Mouse (Mus musculus): Measurements from ENCODE around the gene Speer3. TPM values are rescaled to one million over a fixed set of nuclear protein-coding genes. Genes with fewer than 3 reads are reported as not detected.
"Not testable (repeated sequence)": the region's sequence is repeated elsewhere in the genome, so short reads cannot be mapped to it uniquely, and the experiment has no call there.

Speer3 gene
- polyA plus RNA-seq (2012; rRNA removed): not detected in 2 replicates

GRCm38 (mm10) chr5:13791319-13791718 is at the start of gene Speer3:
Gene Speer3 (plus strand): TSS chr5:13791619.
- H3K27ac ChIP-seq (ENCODE audit: insufficient read depth, low read length): no peak within 1 kb of the TSS
- TF ChIP-seq POLR2A (IDR thresholded peaks at IDR 0.05; ENCODE audit: borderline replicate concordance, insufficient read depth, low read length) (no peak), CTCF (IDR thresholded peaks at IDR 0.05; ENCODE audit: borderline replicate concordance, insufficient read depth, low read depth, low read length) (no peak)
- no peak within 1 kb of the TSS for H3K4me3 ChIP-seq (replicated peaks; ENCODE audit: insufficient read depth, low read depth, low read length)
- no peaks in the 10 kb centered on the region for H3K27me3 ChIP-seq (ENCODE audit: control insufficient read depth, insufficient read depth, low read length)
- no peak for DNase-seq
- WGBS: 74% methylated on average over 1 of the region's 1 CpGs
- no peaks in the 10 kb centered on the region for H3K4me1 ChIP-seq (ENCODE audit: control insufficient read depth, insufficient read depth, low read length)

DNA sequence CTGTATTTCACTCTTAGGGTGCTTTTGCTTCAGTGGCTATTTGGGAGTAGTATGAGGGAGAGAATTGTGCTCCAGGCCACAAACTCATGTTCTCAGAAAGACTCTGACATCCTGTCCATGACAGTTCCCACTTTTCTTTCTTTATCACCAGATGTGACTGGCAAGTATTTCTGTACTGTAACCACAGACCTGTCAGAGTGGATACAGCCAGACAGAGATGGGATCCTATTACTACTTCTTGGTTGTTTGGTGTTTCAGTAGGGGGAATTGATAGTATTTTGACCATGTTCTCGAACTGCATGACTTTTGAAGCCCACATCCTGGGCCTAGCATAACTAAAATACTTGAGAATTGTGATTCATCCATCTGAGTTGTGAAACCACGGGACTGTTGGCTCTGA is 19.1 kb downstream of the Speer3 start:
- DNase-seq; H3K27me3 ChIP-seq (ENCODE audit: control insufficient read depth, insufficient read depth, low read length); H3K4me3 ChIP-seq (replicated peaks; ENCODE audit: insufficient read depth, low read depth, low read length); H3K27ac ChIP-seq (ENCODE audit: insufficient read depth, low read length); H3K4me1 ChIP-seq (ENCODE audit: control insufficient read depth, insufficient read depth, low read length): not testable (repeated sequence)
- 46% methylated on average over 2 of the region's 2 CpGs for WGBS

GRCm38 (mm10) chr5:13825108-13825507 is 33.7 kb downstream of the Speer3 start:
- Histone ChIP-seq H3K27ac (ENCODE audit: insufficient read depth, low read length) (no peak overlapping the region), H3K27me3 (ENCODE audit: control insufficient read depth, insufficient read depth, low read length) (no peaks in the 10 kb centered on the region), H3K4me3 (replicated peaks; ENCODE audit: insufficient read depth, low read depth, low read length) (no peak overlapping the region), H3K4me1 (ENCODE audit: control insufficient read depth, insufficient read depth, low read length) (no peaks in the 10 kb centered on the region)
- TF ChIP-seq CTCF (IDR thresholded peaks at IDR 0.05; ENCODE audit: borderline replicate concordance, insufficient read depth, low read depth, low read length) (no peak), POLR2A (IDR thresholded peaks at IDR 0.05; ENCODE audit: borderline replicate concordance, insufficient read depth, low read length) (no peak)
- no peak for DNase-seq

- Histone ChIP-seq H3K4me3 (replicated peaks; ENCODE audit: insufficient read depth, low read depth, low read length) (no peak overlapping the region), H3K4me1 (ENCODE audit: control insufficient read depth, insufficient read depth, low read length) (no peaks in the 10 kb centered on the region), H3K27me3 (ENCODE audit: control insufficient read depth, insufficient read depth, low read length) (no peaks in the 10 kb centered on the region), H3K27ac (ENCODE audit: insufficient read depth, low read length) (no peak overlapping the region)
- TF ChIP-seq POLR2A (IDR thresholded peaks at IDR 0.05; ENCODE audit: borderline replicate concordance, insufficient read depth, low read length) (no peak), CTCF (IDR thresholded peaks at IDR 0.05; ENCODE audit: borderline replicate concordance, insufficient read depth, low read depth, low read length) (no peak)
- no peak for DNase-seq
These were observed 35.3 kb downstream of the Speer3 start for GRCm38 (mm10) chr5:13826708-13827107.

- Histone ChIP-seq H3K4me3 (replicated peaks; ENCODE audit: insufficient read depth, low read depth, low read length) (no peak overlapping the region), H3K4me1 (ENCODE audit: control insufficient read depth, insufficient read depth, low read length) (no peaks in the 10 kb centered on the region), H3K27me3 (ENCODE audit: control insufficient read depth, insufficient read depth, low read length) (no peaks in the 10 kb centered on the region), H3K27ac (ENCODE audit: insufficient read depth, low read length) (no peak overlapping the region)
- TF ChIP-seq CTCF (IDR thresholded peaks at IDR 0.05; ENCODE audit: borderline replicate concordance, insufficient read depth, low read depth, low read length): no peak
- TF ChIP-seq POLR2A (IDR thresholded peaks at IDR 0.05; ENCODE audit: borderline replicate concordance, insufficient read depth, low read length): no peak
- DNase-seq: no peak
These were observed 52.9 kb downstream of the Speer3 start for GRCm38 (mm10) chr5:13844317-13844716.

Other genes with a start within 250 kb of the Speer3 start
- gene Sema3e, start 233.7 kb downstream of the Speer3 start, polyA plus RNA-seq (2012; rRNA removed): 4.5 and 5.1 TPM in 2 replicates

Measured in cerebellum, adult 2 months (tissue).